Mouse (Mus musculus): ENCODE measurements around the gene Fam178b. TPM values are rescaled to one million over a fixed set of nuclear protein-coding genes. Genes with fewer than 3 reads are reported as not detected.

Fam178b gene
- polyA plus RNA-seq, 1 experiment from 2014 or later, result 0.87 TPM

- ATAC-seq, result peak; percentile 97
- peaks cover 7% of the 10 kb centered on the region for H3K4me1 ChIP-seq (replicated peaks; ENCODE audit: control insufficient read depth, insufficient read depth, low read length)
- peak within 1 kb of the TSS; percentile 86 for H3K27ac ChIP-seq (ENCODE audit: low read depth, low read length)
- peaks cover 26% of the 10 kb centered on the region for H3K36me3 ChIP-seq (ENCODE audit: control insufficient read depth, insufficient read depth)
- H3K4me3 ChIP-seq (ENCODE audit: low read depth, low read length), result peak within 1 kb of the TSS; percentile 99
- no peak for TF ChIP-seq CTCF (IDR thresholded peaks at IDR 0.05; ENCODE audit: low read depth)
- H3K27me3 ChIP-seq (replicated peaks; ENCODE audit: control insufficient read depth, insufficient read depth, low read length), result no peaks in the 10 kb centered on the region
- no peaks in the 10 kb centered on the region for H3K9me3 ChIP-seq (ENCODE audit: control insufficient read depth)
- H3K9ac ChIP-seq (ENCODE audit: low read depth, low read length), result peak within 1 kb of the TSS; percentile 87
- under 1% methylated on average over 27 of the region's 29 CpGs for WGBS
- peak within 1 kb of the TSS; percentile 88 for H3K4me2 ChIP-seq (replicated peaks; ENCODE audit: low read depth)
These were observed 26.9 kb upstream of the Fam178b start, which contains the start of gene 4933424G06Rik for GRCm38 (mm10) chr1:36709854-36710280. 4933424G06Rik (plus strand) TSS chr1:36710149.

DNA sequence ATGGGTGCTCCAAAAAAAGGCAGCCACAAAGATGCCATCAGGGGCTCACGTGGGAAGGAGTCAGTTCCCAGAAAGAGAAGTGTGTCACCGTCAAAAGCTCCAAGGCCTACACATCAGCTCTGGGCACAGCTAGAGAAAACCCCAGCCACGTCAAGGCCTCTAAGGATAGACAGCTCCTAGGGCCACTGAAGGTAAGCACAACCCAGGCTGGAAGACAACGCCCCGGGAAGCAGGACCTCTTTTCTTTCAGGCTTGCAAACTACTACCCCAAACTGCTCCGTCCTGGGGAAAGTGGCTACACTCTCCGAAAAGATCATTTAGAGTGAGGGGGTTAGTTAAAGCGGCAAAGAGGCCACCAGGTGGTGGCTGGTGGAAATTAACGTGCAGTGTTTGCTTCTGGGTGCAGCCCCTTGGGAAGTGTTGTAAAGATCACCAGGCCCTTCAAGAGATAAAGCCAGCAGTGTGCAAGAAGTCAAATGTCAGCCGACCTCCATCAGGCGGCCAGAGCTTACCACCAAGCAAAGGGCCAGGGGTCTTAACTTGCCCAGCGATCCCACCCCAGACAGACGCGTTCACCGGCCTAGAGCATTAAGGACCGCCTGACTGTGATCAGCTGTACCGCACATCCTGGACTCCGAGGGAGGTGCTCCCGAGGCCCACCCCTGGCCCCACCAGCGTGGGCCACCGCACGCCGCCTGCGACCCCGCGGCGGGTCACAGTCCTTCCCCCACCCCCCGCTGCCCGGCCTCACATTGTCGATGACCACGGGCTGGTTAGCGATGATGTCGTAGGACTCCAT, 26.3 kb upstream of the Fam178b start:
- H3K9ac ChIP-seq (ENCODE audit: low read depth, low read length), result peak overlapping the region; percentile 87
- peaks cover 32% of the 10 kb centered on the region for H3K36me3 ChIP-seq (ENCODE audit: control insufficient read depth, insufficient read depth)
- H3K27me3 ChIP-seq (replicated peaks; ENCODE audit: control insufficient read depth, insufficient read depth, low read length), result no peaks in the 10 kb centered on the region
- H3K27ac ChIP-seq (ENCODE audit: low read depth, low read length), result peak overlapping the region; percentile 86
- TF ChIP-seq CTCF (IDR thresholded peaks at IDR 0.05; ENCODE audit: low read depth), result peak; percentile 61
- H3K4me3 ChIP-seq (ENCODE audit: low read depth, low read length), result peak overlapping the region; percentile 99
- WGBS, result under 1% methylated on average over 33 of the region's 33 CpGs
- no peaks in the 10 kb centered on the region for H3K9me3 ChIP-seq (ENCODE audit: control insufficient read depth)
- peak overlapping the region; percentile 88 for H3K4me2 ChIP-seq (replicated peaks; ENCODE audit: low read depth)
- H3K4me1 ChIP-seq (replicated peaks; ENCODE audit: control insufficient read depth, insufficient read depth, low read length), result peaks cover 7% of the 10 kb centered on the region
- peak; percentile 42; the same call in 1 of the 2 replicates for ATAC-seq

GRCm38 (mm10) chr1:36708626-36709025, 25.6 kb upstream of the Fam178b start:
- H3K4me3 ChIP-seq (ENCODE audit: low read depth, low read length), result peak overlapping the region; percentile 99
- peak overlapping the region; percentile 87; the same call in 1 of the 2 replicates for H3K9ac ChIP-seq (ENCODE audit: low read depth, low read length)
- no peaks in the 10 kb centered on the region for H3K27me3 ChIP-seq (replicated peaks; ENCODE audit: control insufficient read depth, insufficient read depth, low read length)
- no peaks in the 10 kb centered on the region for H3K9me3 ChIP-seq (ENCODE audit: control insufficient read depth)
- H3K27ac ChIP-seq (ENCODE audit: low read depth, low read length), result 0 out of 2 replicates have a peak overlapping the region, but pooled peaks have one; percentile 86
- no peak for TF ChIP-seq CTCF (IDR thresholded peaks at IDR 0.05; ENCODE audit: low read depth)
- 71% methylated on average over 1 of the region's 1 CpGs for WGBS
- no peak for ATAC-seq
- H3K4me2 ChIP-seq (replicated peaks; ENCODE audit: low read depth), result peak overlapping the region; percentile 88
- H3K4me1 ChIP-seq (replicated peaks; ENCODE audit: control insufficient read depth, insufficient read depth, low read length), result peaks cover 7% of the 10 kb centered on the region
- peaks cover 38% of the 10 kb centered on the region for H3K36me3 ChIP-seq (ENCODE audit: control insufficient read depth, insufficient read depth)

DNA sequence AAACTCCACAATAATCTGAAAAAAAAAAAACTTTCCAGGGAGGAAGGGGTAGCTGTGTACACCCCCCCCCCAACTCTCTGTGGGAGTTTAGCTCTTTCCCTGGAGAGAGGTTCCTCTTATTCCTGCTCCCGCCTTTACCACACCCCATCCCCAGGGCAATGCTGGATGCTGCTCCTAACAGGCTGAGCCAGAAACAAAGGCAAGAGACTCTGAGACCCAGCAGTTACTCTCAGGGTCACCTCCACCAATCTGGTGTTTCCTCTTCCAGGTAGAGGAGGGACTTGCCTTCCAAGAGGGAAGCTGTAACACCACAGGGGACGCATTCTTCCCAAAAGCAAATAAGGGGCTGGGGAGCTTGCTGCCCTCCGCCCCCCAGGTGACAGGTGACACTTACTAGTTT, 24.8 kb upstream of the Fam178b start:
- H3K27me3 ChIP-seq (replicated peaks; ENCODE audit: control insufficient read depth, insufficient read depth, low read length), result no peaks in the 10 kb centered on the region
- H3K4me3 ChIP-seq (ENCODE audit: low read depth, low read length), result no peak overlapping the region
- 70% methylated on average over 3 of the region's 3 CpGs for WGBS
- peaks cover 46% of the 10 kb centered on the region for H3K36me3 ChIP-seq (ENCODE audit: control insufficient read depth, insufficient read depth)
- H3K27ac ChIP-seq (ENCODE audit: low read depth, low read length), result no peak overlapping the region
- no peak overlapping the region for H3K9ac ChIP-seq (ENCODE audit: low read depth, low read length)
- no peak for ATAC-seq
- H3K4me2 ChIP-seq (replicated peaks; ENCODE audit: low read depth), result no peak overlapping the region
- no peaks in the 10 kb centered on the region for H3K9me3 ChIP-seq (ENCODE audit: control insufficient read depth)
- H3K4me1 ChIP-seq (replicated peaks; ENCODE audit: control insufficient read depth, insufficient read depth, low read length), result peaks cover 7% of the 10 kb centered on the region
- no peak for TF ChIP-seq CTCF (IDR thresholded peaks at IDR 0.05; ENCODE audit: low read depth)

DNA sequence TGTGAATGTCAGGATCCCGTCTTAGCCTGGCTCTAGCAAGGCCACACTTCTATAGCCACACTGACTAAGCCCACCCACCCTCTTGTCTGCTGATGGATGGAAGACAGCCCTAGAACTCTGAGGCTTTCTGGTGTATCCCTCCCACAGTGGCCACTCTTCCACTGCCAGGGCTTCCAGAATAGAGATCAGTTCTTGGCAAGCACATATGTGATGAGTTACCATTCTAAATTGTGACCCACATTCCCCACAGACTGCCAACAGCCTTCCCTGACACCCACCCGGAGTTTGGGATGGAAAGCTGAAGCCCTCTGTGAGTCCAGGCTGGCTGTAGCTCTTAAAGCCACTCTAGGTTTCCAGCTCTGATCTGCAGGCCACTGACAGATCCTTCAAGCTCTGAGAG, 24.2 kb upstream of the Fam178b start:
- no peak overlapping the region for H3K27ac ChIP-seq (ENCODE audit: low read depth, low read length)
- H3K27me3 ChIP-seq (replicated peaks; ENCODE audit: control insufficient read depth, insufficient read depth, low read length), result no peaks in the 10 kb centered on the region
- WGBS, result 84% methylated on average over 2 of the region's 2 CpGs
- H3K4me2 ChIP-seq (replicated peaks; ENCODE audit: low read depth), result no peak overlapping the region
- peaks cover 53% of the 10 kb centered on the region for H3K36me3 ChIP-seq (ENCODE audit: control insufficient read depth, insufficient read depth)
- H3K4me3 ChIP-seq (ENCODE audit: low read depth, low read length), result no peak overlapping the region
- no peak overlapping the region for H3K9ac ChIP-seq (ENCODE audit: low read depth, low read length)
- peaks cover 7% of the 10 kb centered on the region for H3K4me1 ChIP-seq (replicated peaks; ENCODE audit: control insufficient read depth, insufficient read depth, low read length)
- H3K9me3 ChIP-seq (ENCODE audit: control insufficient read depth), result no peaks in the 10 kb centered on the region
- no peak for ATAC-seq
- no peak for TF ChIP-seq CTCF (IDR thresholded peaks at IDR 0.05; ENCODE audit: low read depth)

GRCm38 (mm10) chr1:36697030-36697429, 14.0 kb upstream of the Fam178b start:
- no peaks in the 10 kb centered on the region for H3K9me3 ChIP-seq (ENCODE audit: control insufficient read depth)
- no peaks in the 10 kb centered on the region for H3K27me3 ChIP-seq (replicated peaks; ENCODE audit: control insufficient read depth, insufficient read depth, low read length)
- ATAC-seq, result no peak
- H3K4me1 ChIP-seq (replicated peaks; ENCODE audit: control insufficient read depth, insufficient read depth, low read length), result no peaks in the 10 kb centered on the region
- no peak overlapping the region for H3K9ac ChIP-seq (ENCODE audit: low read depth, low read length)
- no peak overlapping the region for H3K27ac ChIP-seq (ENCODE audit: low read depth, low read length)
- TF ChIP-seq CTCF (IDR thresholded peaks at IDR 0.05; ENCODE audit: low read depth), result no peak
- H3K36me3 ChIP-seq (ENCODE audit: control insufficient read depth, insufficient read depth), result peaks cover 53% of the 10 kb centered on the region
- WGBS, result 80% methylated on average over 5 of the region's 5 CpGs
- no peak overlapping the region for H3K4me2 ChIP-seq (replicated peaks; ENCODE audit: low read depth)
- H3K4me3 ChIP-seq (ENCODE audit: low read depth, low read length), result no peak overlapping the region

All from intestine, postnatal 0 days (tissue).